In genomic region chr6:86395021-86395420, GRCm38 (mm10) we compare ENCODE assay signal across 12 mouse cellular contexts. TPM values are rescaled to one million over a fixed set of nuclear protein-coding genes. Genes with fewer than 3 reads are reported as not detected.
DNase-seq lines count a peak whose midpoint lies in the region; ATAC-seq lines count a peak whose summit lies in the region.
"Had no signal": no experiment of that assay in that cellular context is flagged by ENCODE, and none has a peak within 500 bp of the region (broad histone marks: within the 10 kb centered on the region; RNA-seq: fewer than 3 reads in every experiment).

No protein-coding gene starts in this region.

- H3K27me3 ChIP-seq in liver, embryonic 16.5 days (ENCODE audit: control insufficient read depth, insufficient read depth, low read depth, low read length), result no peaks in the 10 kb centered on the region

- WGBS in liver, embryonic 16.5 days (ENCODE audit: insufficient replicate concordance), result 66% methylated on average over 9 of the region's 9 CpGs

- H3K27ac ChIP-seq in liver, embryonic 16.5 days (ENCODE audit: low read length), result peak overlapping the region; percentile 47

- DNase-seq in heart, adult 11 months, result peak; percentile 80
- no peak for DNase-seq in heart, postnatal 4 days
- DNase-seq in urinary bladder, postnatal 14 days (ENCODE audit: low spot score), result peak; percentile 33
- DNase-seq in urinary bladder, postnatal 10 days (ENCODE audit: low spot score), result no peak
- DNase-seq in B cell, adult 2 months, result no peak
- DNase-seq in spleen, adult 12 weeks (ENCODE audit: low spot score), result no peak
- DNase-seq in cerebellum, adult 9-10 months, result no peak
- DNase-seq: cerebellum, adult 11-12 months; gastrocnemius, postnatal 36 days had no signal

- H3K4me1 ChIP-seq in liver, embryonic 16.5 days (ENCODE audit: control insufficient read depth, low read depth, low read length), result peaks cover 25% of the 10 kb centered on the region

- no peak for ATAC-seq in liver, embryonic 16.5 days (ENCODE audit: low read depth)

- H3K36me3 ChIP-seq in liver, embryonic 16.5 days (ENCODE audit: control insufficient read depth, insufficient read depth), result peaks cover 24% of the 10 kb centered on the region

- H3K4me3 ChIP-seq in liver, embryonic 16.5 days (ENCODE audit: low read depth, low read length), result peak overlapping the region; percentile 95

- H3K9ac ChIP-seq in liver, embryonic 16.5 days (ENCODE audit: low read depth, low read length), result no peak overlapping the region

- no peaks in the 10 kb centered on the region for H3K9me3 ChIP-seq in liver, embryonic 16.5 days (replicated peaks; ENCODE audit: control insufficient read depth, low read length)

- H3K4me2 ChIP-seq in liver, embryonic 16.5 days (ENCODE audit: low read depth, low read length), result peak overlapping the region; percentile 89

RNA-seq across cellular contexts. Expression of gene Pcyox1, which starts 1.9 kb away (rescaled TPM):
- 10 to 100 TPM; 52.5 TPM for total RNA-seq in heart, postnatal 4 days (2021)
- polyA plus RNA-seq in liver, embryonic 16.5 days (2015; fragmentation: Nextera tagmentation; extraction: Ambion mirVana), result 76.6 and 83.2 TPM in 2 replicates

RNA-seq across cellular contexts. Expression of gene Tia1, which starts 9.0 kb away (rescaled TPM):
- 10 to 100 TPM; 60.2 to 62.3 TPM for total RNA-seq in heart, postnatal 4 days (2021)
- polyA plus RNA-seq in liver, embryonic 16.5 days (2015; fragmentation: Nextera tagmentation; extraction: Ambion mirVana), result 17.5 and 19.5 TPM in 2 replicates

RNA-seq across cellular contexts. Expression of gene Snrpg, which starts 23.9 kb away (rescaled TPM):
- total RNA-seq in heart, postnatal 4 days (2021), result 100 to 1,000 TPM; 108 to 113 TPM
- 256 and 289 TPM in 2 replicates for polyA plus RNA-seq in liver, embryonic 16.5 days (2015; fragmentation: Nextera tagmentation; extraction: Ambion mirVana)

RNA-seq across cellular contexts. Expression of gene Fam136a, which starts 29.6 kb away (rescaled TPM):
- 10 to 100 TPM; 26.8 to 28.7 TPM for total RNA-seq in heart, postnatal 4 days (2021)
- polyA plus RNA-seq in liver, embryonic 16.5 days (2015; fragmentation: Nextera tagmentation; extraction: Ambion mirVana), result 58.6 and 60.9 TPM in 2 replicates

RNA-seq across cellular contexts. Expression of gene Gm44790, which starts 31.4 kb away (rescaled TPM):
- total RNA-seq in heart, postnatal 4 days (2021), result not detected
- not detected in 2 replicates for polyA plus RNA-seq in liver, embryonic 16.5 days (2015; fragmentation: Nextera tagmentation; extraction: Ambion mirVana)
- total RNA-seq: layer of hippocampus, postnatal 10 days had no signal
- polyA plus RNA-seq: C2C12 had no signal

Comparison
In these comparisons a context has a peak if more than half of its experiments do, and no peak if none do; other contexts are left out.
1. DNase-seq: peak in heart, adult 11 months (single experiment) and urinary bladder, postnatal 14 days (single experiment); none in heart, postnatal 4 days (single experiment), urinary bladder, postnatal 10 days (single experiment), B cell, adult 2 months (0 of 2), spleen, adult 12 weeks (single experiment) and cerebellum, adult 9-10 months (single experiment).